Mouse (Mus musculus): ENCODE measurements around the gene Vmn1r155. TPM values are rescaled to one million over a fixed set of nuclear protein-coding genes. Genes with fewer than 3 reads are reported as not detected.
"Not testable (repeated sequence)": the region's sequence is repeated elsewhere in the genome, so short reads cannot be mapped to it uniquely, and the experiment has no call there.

Vmn1r155 gene
- not detected in 2 replicates for polyA plus RNA-seq (2015; fragmentation: Nextera tagmentation; extraction: Ambion mirVana)

DNA sequence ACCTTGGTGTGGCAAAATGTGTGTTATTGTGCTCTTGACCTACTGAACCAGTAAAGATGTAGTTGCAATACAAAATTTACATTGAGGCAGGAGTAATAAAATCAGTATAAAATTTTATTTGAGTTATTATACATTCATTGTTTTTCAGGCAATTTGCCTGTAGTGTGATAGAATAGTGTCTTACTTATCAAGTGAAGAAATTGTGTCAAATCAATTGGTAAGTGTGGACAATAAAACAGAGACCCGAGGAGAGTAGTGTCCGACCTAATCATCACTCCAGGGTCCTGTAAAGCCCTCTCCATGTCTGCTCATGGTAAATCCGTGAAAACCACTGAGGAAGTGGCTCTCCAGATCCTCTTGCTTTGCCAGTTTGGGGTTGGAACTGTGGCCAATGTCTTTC lies at the start of gene Vmn1r155:
Gene Vmn1r155, plus strand, starts transcription at position 301 of the 400 bp plus-strand sequence.
- H3K9me3 ChIP-seq; H3K27me3 ChIP-seq; H3K4me2 ChIP-seq (replicated peaks); H3K9ac ChIP-seq (replicated peaks); H3K27ac ChIP-seq; ATAC-seq; H3K4me3 ChIP-seq (replicated peaks); H3K36me3 ChIP-seq; H3K4me1 ChIP-seq (replicated peaks): not testable (repeated sequence)
- no CpG with 5 or more reads among the region's 3 CpGs for WGBS

DNA sequence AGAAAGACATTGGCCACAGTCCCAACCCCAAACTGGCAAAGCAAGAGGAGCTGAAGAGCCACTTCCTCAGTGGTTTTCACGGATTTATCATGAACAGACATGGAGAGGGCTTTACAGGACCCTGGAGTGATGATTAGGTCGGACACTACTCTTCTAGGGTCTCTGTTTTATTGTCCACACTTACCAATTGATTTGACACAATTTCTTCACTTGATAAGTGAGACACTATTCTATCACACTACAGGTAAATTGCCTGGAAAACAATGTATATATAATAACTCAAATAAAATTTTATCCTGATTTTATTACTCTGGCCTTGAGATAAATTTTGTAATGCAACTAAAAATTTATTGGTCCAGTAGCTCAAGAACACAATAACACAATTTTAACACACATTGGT lies 34.4 kb downstream of the Vmn1r155 start, which contains the start of gene Gm8693:
Gene Gm8693, minus strand, starts transcription at position 101 of the 400 bp plus-strand sequence.
- WGBS: no CpG with 5 or more reads among the region's 2 CpGs
- H3K4me1 ChIP-seq (replicated peaks); H3K9ac ChIP-seq (replicated peaks); H3K27me3 ChIP-seq; ATAC-seq; H3K9me3 ChIP-seq; H3K27ac ChIP-seq; H3K4me2 ChIP-seq (replicated peaks); H3K4me3 ChIP-seq (replicated peaks); H3K36me3 ChIP-seq: not testable (repeated sequence)

Other genes with a start within 250 kb of the Vmn1r155 start
- gene Vmn1r148, start 244.4 kb upstream of the Vmn1r155 start, polyA plus RNA-seq (2015; fragmentation: Nextera tagmentation; extraction: Ambion mirVana): not detected in 2 replicates
- not detected in 2 replicates for gene Vmn1r149, start 219.8 kb upstream of the Vmn1r155 start, polyA plus RNA-seq (2015; fragmentation: Nextera tagmentation; extraction: Ambion mirVana)
- not detected in 2 replicates for gene Gm10665, start 193.9 kb upstream of the Vmn1r155 start, polyA plus RNA-seq (2015; fragmentation: Nextera tagmentation; extraction: Ambion mirVana)
- not detected in 2 replicates for gene Vmn1r151, start 158.3 kb upstream of the Vmn1r155 start, polyA plus RNA-seq (2015; fragmentation: Nextera tagmentation; extraction: Ambion mirVana)
- gene Vmn1r152, start 135.1 kb upstream of the Vmn1r155 start, polyA plus RNA-seq (2015; fragmentation: Nextera tagmentation; extraction: Ambion mirVana): not detected in 2 replicates
- not detected in 2 replicates for gene Gm8677, start 123.1 kb upstream of the Vmn1r155 start, polyA plus RNA-seq (2015; fragmentation: Nextera tagmentation; extraction: Ambion mirVana)
- not detected in 2 replicates for gene Gm4201, start 92.7 kb upstream of the Vmn1r155 start, polyA plus RNA-seq (2015; fragmentation: Nextera tagmentation; extraction: Ambion mirVana)
- gene Gm4565, start 69.9 kb upstream of the Vmn1r155 start, polyA plus RNA-seq (2015; fragmentation: Nextera tagmentation; extraction: Ambion mirVana): not detected in 2 replicates
- gene Gm8693, start 34.3 kb downstream of the Vmn1r155 start, polyA plus RNA-seq (2015; fragmentation: Nextera tagmentation; extraction: Ambion mirVana): not detected in 2 replicates
- gene Gm4567, start 61.7 kb downstream of the Vmn1r155 start, polyA plus RNA-seq (2015; fragmentation: Nextera tagmentation; extraction: Ambion mirVana): not detected in 2 replicates
- gene Vmn1r157, start 103.7 kb downstream of the Vmn1r155 start, polyA plus RNA-seq (2015; fragmentation: Nextera tagmentation; extraction: Ambion mirVana): not detected in 2 replicates
- not detected in 2 replicates for gene Vmn1r158, start 132.8 kb downstream of the Vmn1r155 start, polyA plus RNA-seq (2015; fragmentation: Nextera tagmentation; extraction: Ambion mirVana)
- not detected in 2 replicates for gene Vmn1r159, start 185.6 kb downstream of the Vmn1r155 start, polyA plus RNA-seq (2015; fragmentation: Nextera tagmentation; extraction: Ambion mirVana)
- gene Vmn1r160, start 213.2 kb downstream of the Vmn1r155 start, polyA plus RNA-seq (2015; fragmentation: Nextera tagmentation; extraction: Ambion mirVana): not detected in 2 replicates